Mouse (Mus musculus) forebrain, embryonic 16.5 days (tissue): Measurements from ENCODE around the gene Neurog2. TPM values are rescaled to one million over a fixed set of nuclear protein-coding genes. Genes with fewer than 3 reads are reported as not detected.

Experiments
- ATAC-seq: fragments of 200-750 bp; cut with Nextera tagmentation; 2 replicates; pipeline ENCODE4 v1.8.0; 2017; ENCODE audit warnings: mild to moderate bottlenecking, moderate library complexity
- H3K27ac ChIP-seq: fragments of 300-500 bp; sonication (generic); 2 replicates; pipeline ENCODE4 v1.5.1; 2014; ENCODE audit warnings: low read length, control low read depth
- H3K27me3 ChIP-seq: fragments of 300-500 bp; sonication (generic); replicated peaks from 2 replicates; pipeline ENCODE4 v1.6.1; 2014; ENCODE audit warnings: low read length; ENCODE audit not compliant: control insufficient read depth, insufficient read depth
- H3K36me3 ChIP-seq: fragments of 300-500 bp; sonication (generic); 2 replicates; pipeline ENCODE4 v1.6.1; 2014; ENCODE audit not compliant: control insufficient read depth, insufficient read depth
- H3K4me1 ChIP-seq: fragments of 300-500 bp; sonication (generic); replicated peaks from 2 replicates; pipeline ENCODE4 v1.6.1; 2014; ENCODE audit warnings: low read length; ENCODE audit not compliant: control insufficient read depth, insufficient read depth
- H3K4me2 ChIP-seq: fragments of 300-500 bp; sonication (generic); 2 replicates; pipeline ENCODE4 v1.6.1; 2014; ENCODE audit warnings: mild to moderate bottlenecking, low read length, control low read depth
- H3K4me3 ChIP-seq: fragments of 300-500 bp; sonication (generic); replicated peaks from 2 replicates; pipeline ENCODE4 v1.5.1; 2014; ENCODE audit warnings: mild to moderate bottlenecking, low read length, control low read depth
- H3K9ac ChIP-seq: fragments of 300-500 bp; sonication (generic); replicated peaks from 2 replicates; pipeline ENCODE4 v1.6.1; 2014; ENCODE audit warnings: low read depth, low read length, control low read depth
- H3K9me3 ChIP-seq: fragments of 300-500 bp; sonication (generic); 2 replicates; pipeline ENCODE4 v1.6.1; 2016; ENCODE audit warnings: low read length; ENCODE audit not compliant: control insufficient read depth
- WGBS: fragments of 180-500 bp; shearing (Covaris S2); extraction: QIAGEN DNeasy Blood & Tissue Kit; methylation state at CpG from one replicate; pipeline ENCODE4 v1.1.7; 2014; 5-methylcytosine and 5-hydroxymethylcytosine counted together
- polyA plus RNA-seq: library from polyadenylated mRNA; unstranded; fragments of >200 nt; fragmentation: Nextera tagmentation; extraction: Ambion mirVana; gene quantifications from 2 replicates; pipeline ENCODE4 v1.2.1, GENCODE M21; 2015

Neurog2 gene
- polyA plus RNA-seq: 53.3 and 71.3 TPM in 2 replicates

DNA sequence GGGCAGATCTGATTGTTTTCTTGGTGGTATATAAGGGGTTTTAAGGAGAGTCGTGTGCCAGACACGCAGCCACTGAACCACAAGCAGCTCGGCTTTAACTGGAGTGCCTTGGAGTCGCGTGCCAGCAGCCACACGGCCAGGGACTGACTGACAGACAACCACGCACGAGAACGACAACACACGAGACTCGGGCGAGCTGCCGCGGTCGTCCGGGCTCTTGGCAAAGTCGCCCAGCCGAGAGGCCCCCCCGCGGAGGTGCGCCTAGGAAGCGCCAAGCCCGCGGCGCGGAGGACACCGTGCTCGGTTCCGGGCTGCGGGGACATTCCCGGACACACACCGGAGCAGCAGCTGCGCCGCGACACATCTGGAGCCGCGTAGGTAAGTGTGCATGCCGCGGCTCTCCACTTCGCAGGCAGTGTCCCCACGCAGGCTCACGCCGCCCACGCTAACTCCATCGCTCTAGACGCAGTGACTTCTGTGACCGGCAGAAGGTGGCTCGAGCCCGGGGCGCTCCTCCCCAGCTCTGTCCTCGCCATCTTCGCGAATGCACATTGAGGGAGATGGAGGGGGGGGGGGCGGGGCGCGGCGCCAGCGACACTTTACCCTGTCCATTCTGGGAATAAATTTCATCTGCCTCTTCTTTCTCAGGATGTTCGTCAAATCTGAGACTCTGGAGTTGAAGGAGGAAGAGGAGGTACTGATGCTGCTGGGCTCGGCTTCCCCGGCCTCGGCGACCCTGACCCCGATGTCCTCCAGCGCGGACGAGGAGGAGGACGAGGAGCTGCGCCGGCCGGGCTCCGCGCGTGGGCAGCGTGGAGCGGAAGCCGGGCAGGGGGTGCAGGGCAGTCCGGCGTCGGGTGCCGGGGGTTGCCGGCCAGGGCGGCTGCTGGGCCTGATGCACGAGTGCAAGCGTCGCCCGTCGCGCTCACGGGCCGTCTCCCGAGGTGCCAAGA lies at the start of gene Neurog2:
TSS of gene Neurog2 (plus strand) at position 56 of the 953 bp plus-strand sequence.
- Histone ChIP-seq H3K9ac (peak within 1 kb of the TSS; percentile 72), H3K9me3 (no peaks in the 10 kb centered on the region), H3K36me3 (no peaks in the 10 kb centered on the region), H3K4me2 (peak within 1 kb of the TSS; percentile 76), H3K27me3 (peaks cover 25% of the 10 kb centered on the region), H3K27ac (peak within 1 kb of the TSS; percentile 93), H3K4me3 (peak within 1 kb of the TSS; percentile 64), H3K4me1 (peaks cover 34% of the 10 kb centered on the region)
- peak; percentile 44 for ATAC-seq
- under 1% methylated on average over 87 of the region's 92 CpGs for WGBS

DNA sequence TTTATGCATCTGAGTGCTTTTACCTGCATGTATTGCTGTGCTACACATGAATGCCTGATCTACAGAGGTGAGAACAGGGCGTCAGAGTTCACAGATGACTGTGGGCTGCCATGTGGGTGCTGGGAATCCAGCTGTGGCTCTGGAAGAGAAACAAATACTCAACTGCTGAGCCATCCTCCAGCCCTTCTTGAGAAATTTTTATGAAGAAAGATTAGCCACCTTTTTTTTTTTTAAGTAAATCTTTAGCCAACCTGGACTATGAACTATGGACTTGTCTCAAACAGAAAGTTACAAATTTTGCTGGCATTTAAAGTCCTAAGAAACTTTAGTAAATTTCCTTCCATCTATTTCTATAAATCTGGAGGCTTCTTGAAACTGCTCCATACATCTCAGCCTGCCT lies 35.8 kb upstream of the Neurog2 start:
- no peak overlapping the region for H3K9ac ChIP-seq
- 83% methylated on average over 1 of the region's 1 CpGs for WGBS
- H3K27ac ChIP-seq: no peak overlapping the region
- no peak overlapping the region for H3K4me2 ChIP-seq
- no peaks in the 10 kb centered on the region for H3K27me3 ChIP-seq
- ATAC-seq: no peak
- H3K4me3 ChIP-seq: no peak overlapping the region
- H3K36me3 ChIP-seq: no peaks in the 10 kb centered on the region
- H3K9me3 ChIP-seq: no peaks in the 10 kb centered on the region
- H3K4me1 ChIP-seq: no peaks in the 10 kb centered on the region

DNA sequence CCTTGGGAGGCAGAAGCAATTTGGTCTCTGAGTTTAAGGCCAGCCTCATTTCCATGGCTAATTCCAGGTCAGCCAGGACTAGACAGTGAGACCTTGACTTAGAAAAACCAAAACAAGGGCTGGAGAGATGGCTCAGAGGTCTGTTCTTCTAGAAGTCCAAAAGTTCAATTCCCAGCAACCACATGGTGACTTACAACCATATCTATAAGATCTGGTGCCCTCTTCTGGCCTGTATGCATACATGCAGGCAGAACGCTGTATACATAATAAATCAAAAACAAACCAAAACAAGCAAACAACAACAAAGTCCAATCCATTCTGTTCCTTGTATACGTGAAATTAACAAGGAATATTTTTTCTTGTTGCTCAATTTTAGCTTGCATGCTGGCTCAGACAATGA lies 24.8 kb upstream of the Neurog2 start:
- H3K4me1 ChIP-seq: no peaks in the 10 kb centered on the region
- H3K36me3 ChIP-seq: no peaks in the 10 kb centered on the region
- no peak for ATAC-seq
- H3K27ac ChIP-seq: no peak overlapping the region
- no peak overlapping the region for H3K4me3 ChIP-seq
- no peak overlapping the region for H3K9ac ChIP-seq
- no peak overlapping the region for H3K4me2 ChIP-seq
- WGBS: 100% methylated on average over 2 of the region's 2 CpGs
- H3K27me3 ChIP-seq: no peaks in the 10 kb centered on the region
- no peaks in the 10 kb centered on the region for H3K9me3 ChIP-seq

DNA sequence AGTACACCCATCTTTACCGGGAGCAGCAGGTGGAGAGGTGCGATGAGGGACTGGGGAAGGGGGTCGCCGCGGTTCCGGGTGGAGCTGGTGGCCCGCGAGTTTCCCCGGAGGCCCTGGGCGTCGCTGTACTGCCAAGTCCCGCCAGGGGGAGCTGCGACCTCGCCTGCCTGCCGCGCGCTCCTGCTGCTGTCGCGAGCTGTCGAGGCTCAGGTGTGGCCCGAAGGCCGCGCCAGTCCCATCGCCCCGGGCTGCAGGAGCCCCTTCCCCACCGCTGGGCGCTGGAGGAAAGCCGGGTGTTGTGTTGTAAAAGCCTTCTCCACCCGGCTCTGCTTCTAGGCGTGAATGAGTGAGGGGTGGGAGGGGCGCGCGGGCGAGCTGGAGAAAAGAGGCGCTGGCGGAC lies 7.6 kb upstream of the Neurog2 start:
- ATAC-seq: peak; percentile 88
- Histone ChIP-seq H3K27ac (peak overlapping the region; percentile 89), H3K4me1 (peaks cover 32% of the 10 kb centered on the region), H3K9me3 (no peaks in the 10 kb centered on the region), H3K4me3 (peak overlapping the region; percentile 45), H3K9ac (peak overlapping the region; percentile 51), H3K4me2 (peak overlapping the region; percentile 56), H3K27me3 (peaks cover 16% of the 10 kb centered on the region), H3K36me3 (no peaks in the 10 kb centered on the region)
- under 1% methylated on average over 36 of the region's 36 CpGs for WGBS

DNA sequence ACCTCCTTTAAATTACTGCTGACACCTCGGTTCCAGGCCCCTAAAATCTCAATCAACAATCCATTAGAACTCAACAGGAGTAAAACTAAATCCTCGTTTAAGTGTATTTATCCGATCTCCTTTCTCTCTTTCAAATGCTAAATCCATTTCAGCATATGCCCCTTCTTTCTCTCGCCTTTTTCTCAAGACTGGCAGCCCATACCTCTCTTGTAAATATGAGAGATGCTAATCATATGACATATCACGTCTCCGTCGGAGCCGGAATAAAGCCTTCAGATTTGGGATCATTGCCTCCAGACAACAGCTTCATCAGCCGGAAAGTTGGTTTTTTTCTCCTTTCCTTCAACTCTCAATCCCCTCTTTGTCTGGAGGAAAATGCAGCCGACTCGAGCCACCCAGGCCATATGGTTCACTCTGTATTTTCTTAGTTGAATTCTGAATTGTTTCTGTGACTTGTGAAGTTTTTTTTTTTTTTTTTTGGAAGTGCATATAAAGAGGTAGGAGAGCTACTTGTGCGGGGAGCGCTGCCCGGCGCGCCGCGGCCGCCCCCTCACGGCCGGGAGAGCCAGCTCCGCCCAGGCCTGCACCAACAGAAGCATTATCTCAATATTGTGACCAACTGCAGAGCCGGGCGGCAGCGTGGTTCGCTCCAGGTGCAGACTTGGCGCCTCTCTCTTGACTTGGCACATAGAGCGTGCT lies 7.1 kb upstream of the Neurog2 start:
- peak; percentile 74 for ATAC-seq
- Histone ChIP-seq H3K27ac (peak overlapping the region; percentile 89), H3K36me3 (no peaks in the 10 kb centered on the region), H3K4me1 (peaks cover 33% of the 10 kb centered on the region), H3K4me3 (peak overlapping the region; percentile 45), H3K9me3 (no peaks in the 10 kb centered on the region), H3K9ac (peak overlapping the region; percentile 51; the same call in 1 of the 2 replicates), H3K27me3 (peaks cover 17% of the 10 kb centered on the region), H3K4me2 (peak overlapping the region; percentile 56)
- under 1% methylated on average over 28 of the region's 28 CpGs for WGBS

DNA sequence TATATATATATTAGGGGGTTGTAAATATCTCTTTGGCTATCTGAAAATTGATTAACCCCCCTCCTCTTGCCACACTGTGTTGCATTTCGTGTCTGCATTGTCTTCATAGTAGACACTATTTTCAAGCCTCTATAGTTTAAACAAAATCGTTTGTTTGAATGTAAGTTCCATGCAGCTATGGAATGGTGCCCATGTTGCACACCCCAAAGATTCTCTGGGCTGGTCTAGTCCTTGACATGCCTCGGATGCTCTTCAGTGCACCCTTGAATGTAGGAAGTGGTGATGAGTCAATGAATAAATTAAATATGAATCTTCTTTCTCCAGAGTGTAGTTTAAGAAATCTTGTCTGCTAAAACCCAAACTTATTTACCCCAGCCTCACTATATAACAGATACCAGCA lies 6.4 kb upstream of the Neurog2 start:
- Histone ChIP-seq H3K27me3 (peaks cover 20% of the 10 kb centered on the region), H3K9me3 (no peaks in the 10 kb centered on the region), H3K9ac (no peak overlapping the region), H3K27ac (peak overlapping the region; percentile 60; the same call in 1 of the 2 replicates), H3K4me1 (peaks cover 37% of the 10 kb centered on the region), H3K4me3 (no peak overlapping the region), H3K36me3 (no peaks in the 10 kb centered on the region), H3K4me2 (no peak overlapping the region)
- 1% methylated on average over 3 of the region's 3 CpGs for WGBS
- no peak for ATAC-seq

DNA sequence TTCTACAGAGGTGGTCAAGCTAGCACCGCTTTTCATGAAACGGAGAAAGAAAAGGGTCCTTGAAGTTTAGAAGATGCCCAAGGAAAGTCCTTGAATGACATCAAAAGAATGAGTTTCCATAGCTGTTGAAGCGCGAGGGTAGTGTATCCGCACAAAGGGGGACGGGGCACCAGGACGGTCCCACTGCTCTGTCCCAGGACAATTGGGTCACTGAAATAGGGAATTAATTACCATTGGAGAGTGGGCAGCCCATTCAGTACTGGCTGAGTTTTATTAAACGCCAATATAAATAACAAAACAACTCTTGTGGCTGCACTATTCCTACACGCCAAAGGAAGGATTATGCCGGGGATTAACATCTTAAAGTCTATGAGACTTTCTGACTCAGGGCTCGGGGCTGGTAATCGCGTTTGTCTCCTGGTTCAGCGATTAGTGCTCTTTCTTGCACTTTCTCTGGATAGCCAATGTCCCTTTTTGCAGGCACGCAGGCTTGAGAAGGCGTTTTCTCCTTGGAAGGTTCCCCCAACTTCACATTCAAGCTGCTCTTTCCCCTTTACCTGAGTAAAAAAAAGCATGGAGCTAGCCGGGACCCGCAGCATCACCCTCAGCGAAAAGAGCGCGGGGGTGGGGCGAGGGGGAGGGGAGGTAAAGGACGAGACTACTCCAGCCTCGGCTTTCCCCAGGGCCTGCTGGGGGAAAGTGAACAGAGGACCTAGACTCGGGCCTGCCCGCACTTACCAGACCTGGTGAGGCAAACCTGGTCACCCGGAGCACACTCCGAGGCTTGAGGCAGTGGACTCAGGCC lies 5.6 kb upstream of the Neurog2 start:
- 1% methylated on average over 28 of the region's 28 CpGs for WGBS
- peaks cover 42% of the 10 kb centered on the region for H3K4me1 ChIP-seq
- H3K4me3 ChIP-seq: peak overlapping the region; percentile 3; the same call in 1 of the 2 replicates
- peaks cover 20% of the 10 kb centered on the region for H3K27me3 ChIP-seq
- ATAC-seq: no peak
- no peaks in the 10 kb centered on the region for H3K9me3 ChIP-seq
- peak overlapping the region; percentile 46 for H3K9ac ChIP-seq
- H3K27ac ChIP-seq: peak overlapping the region; percentile 62; the same call in 1 of the 2 replicates
- H3K4me2 ChIP-seq: peak overlapping the region; percentile 39
- no peaks in the 10 kb centered on the region for H3K36me3 ChIP-seq

DNA sequence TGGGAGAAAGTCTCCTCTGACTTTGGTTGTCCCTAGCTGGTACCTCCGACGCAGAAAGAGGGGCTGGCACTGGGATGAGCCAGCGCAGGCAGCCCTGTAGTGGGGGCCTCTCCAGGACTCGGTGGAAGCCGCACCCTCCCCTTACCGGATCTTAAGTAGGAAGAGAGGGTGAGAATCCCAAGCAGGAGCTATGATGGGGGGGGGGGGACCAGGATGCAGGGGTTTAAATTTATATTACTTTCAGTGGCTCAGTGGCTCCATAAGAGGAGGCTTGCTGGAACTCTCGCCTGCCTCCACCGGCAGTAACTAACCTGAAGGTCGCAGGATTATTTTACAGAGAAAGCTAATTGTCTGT lies 5.0 kb upstream of the Neurog2 start:
- Histone ChIP-seq H3K36me3 (no peaks in the 10 kb centered on the region), H3K27ac (peak overlapping the region; percentile 34), H3K4me2 (peak overlapping the region; percentile 39), H3K27me3 (peaks cover 20% of the 10 kb centered on the region), H3K9me3 (no peaks in the 10 kb centered on the region), H3K4me1 (peaks cover 47% of the 10 kb centered on the region), H3K9ac (peak overlapping the region; percentile 46), H3K4me3 (peak overlapping the region; percentile 11; the same call in 1 of the 2 replicates)
- ATAC-seq: no peak
- WGBS: 3% methylated on average over 9 of the region's 9 CpGs
